Mouse (Mus musculus) kidney, adult 8-10 months (tissue): Measurements from ENCODE around the gene 4931428F04Rik.
A peak's percentile ranks its signal among the peaks of the same experiment; 100 is the strongest.

Experiments
- DNase-seq, 2 experiments: peaks; one replicate each; pipeline ENCODE4 v3.0.0; 2022

4931428F04Rik gene

DNA sequence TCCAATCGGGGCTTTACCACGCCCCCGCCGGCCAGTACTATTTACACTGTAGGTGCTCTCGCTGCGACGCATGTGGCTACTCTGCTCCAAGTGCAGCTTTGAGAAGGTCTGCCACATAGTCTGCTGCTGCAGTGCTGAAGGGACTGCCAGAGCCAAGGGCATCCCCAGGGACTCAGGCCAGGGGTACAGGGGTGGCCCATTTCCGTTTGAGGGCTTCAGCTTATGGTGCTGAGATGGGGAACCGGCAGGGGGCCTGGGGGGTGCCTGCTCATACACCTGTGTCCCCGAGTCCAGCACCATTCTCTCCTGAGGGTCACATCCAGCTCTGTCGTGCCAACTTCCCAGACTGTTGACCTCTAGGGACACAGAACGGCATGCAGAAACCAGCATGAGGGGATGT is 4.2 kb downstream of the 4931428F04Rik start:
- DNase-seq, result no peak

DNA sequence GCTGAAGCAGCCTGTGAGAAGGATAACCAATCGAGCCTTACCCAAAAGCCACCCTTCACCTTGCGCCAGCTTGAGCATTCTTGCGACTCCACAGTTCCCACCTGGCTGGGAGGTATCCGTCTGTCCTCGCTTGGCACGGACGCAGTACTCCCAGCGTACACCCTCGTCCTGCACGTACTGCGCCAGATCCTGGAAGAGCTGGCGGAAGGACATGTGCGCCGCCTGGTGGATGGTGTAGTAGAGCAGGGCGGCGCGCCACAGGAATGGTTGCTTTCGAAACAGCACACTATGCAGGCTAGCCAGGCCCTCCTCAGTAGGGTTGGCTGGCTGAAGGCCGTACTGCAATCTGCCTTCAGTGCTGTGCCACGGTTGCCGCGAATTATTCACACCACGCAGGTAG is 6.6 kb downstream of the 4931428F04Rik start:
- DNase-seq, result no peak

DNA sequence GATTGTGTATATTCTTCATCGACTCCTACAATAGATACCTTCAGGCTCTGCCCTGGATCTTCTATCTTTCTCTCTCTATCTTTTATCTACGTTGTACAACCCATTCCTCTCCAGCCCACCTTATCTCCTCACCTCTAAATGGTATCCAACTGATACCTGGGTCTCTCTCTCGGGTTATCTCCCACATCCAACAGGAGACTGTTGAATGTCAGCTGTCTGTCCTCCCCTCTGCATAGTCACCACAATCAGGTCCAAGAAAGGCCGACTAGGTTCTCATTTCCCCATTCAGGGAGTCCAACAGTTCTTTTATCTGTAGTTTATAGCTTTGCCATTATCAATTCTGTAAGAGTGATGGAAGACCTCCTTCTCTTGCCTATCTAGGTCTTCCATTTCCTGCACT is 7.4 kb downstream of the 4931428F04Rik start:
- DNase-seq, result no peak

DNA sequence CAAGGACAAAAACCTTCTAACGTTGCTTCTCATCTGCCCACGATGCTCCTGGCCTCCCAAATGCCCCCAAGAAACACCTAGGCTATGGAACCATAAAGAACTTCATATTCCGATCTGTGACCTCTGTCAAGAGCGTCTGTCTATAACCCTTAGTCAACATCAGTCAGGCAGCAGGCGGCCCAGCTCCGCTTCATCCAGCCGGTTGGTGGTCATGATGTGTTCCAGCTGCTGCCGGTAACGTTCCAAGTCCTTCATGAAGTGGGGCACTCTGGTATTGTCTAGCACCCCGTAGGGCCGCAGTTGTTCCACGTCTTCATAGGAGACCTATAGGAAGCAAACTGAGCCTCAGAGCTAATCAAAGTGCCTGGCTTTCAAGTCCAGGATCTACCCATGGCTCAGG is 7.8 kb downstream of the 4931428F04Rik start:
- DNase-seq, result no peak

DNA sequence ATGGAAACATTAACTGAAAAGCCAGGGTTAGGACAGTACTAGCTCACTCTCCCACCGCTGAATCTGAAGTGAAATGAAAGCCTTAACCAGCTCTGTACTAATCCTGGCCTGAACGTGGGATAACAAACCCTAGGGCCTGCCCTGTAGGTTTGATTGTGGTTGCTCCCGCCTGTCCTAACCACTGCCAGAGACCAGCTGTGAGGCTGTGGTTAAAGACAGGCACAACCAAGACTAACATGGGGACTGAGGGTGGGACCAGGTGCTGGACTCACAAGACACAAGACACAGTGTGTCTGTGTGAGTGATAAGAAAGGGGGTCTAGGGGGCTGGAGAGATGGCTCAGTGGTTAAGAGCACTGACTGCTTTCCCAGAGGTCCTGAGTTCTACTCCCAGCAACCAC is 9.1 kb downstream of the 4931428F04Rik start:
- no peak for DNase-seq

DNA sequence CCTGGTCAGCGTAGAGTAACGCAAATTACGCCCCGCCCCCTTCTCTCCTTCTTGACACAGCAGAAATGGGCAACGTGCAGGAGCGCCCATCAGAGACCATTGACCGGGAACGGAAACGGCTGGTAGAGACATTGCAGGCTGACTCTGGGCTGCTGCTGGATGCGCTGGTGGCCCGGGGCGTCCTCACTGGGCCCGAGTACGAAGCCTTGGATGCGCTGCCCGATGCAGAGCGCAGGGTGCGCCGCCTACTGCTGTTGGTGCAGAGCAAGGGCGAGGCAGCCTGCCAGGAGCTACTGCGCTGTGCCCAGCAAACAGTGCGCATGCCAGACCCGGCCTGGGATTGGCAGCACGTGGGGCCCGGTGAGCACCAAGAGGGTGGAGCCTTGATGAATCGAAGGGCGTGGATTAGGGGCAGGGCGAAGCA is 10.7 kb downstream of the 4931428F04Rik start:
- peak; percentile 90 to 92 for DNase-seq

DNA sequence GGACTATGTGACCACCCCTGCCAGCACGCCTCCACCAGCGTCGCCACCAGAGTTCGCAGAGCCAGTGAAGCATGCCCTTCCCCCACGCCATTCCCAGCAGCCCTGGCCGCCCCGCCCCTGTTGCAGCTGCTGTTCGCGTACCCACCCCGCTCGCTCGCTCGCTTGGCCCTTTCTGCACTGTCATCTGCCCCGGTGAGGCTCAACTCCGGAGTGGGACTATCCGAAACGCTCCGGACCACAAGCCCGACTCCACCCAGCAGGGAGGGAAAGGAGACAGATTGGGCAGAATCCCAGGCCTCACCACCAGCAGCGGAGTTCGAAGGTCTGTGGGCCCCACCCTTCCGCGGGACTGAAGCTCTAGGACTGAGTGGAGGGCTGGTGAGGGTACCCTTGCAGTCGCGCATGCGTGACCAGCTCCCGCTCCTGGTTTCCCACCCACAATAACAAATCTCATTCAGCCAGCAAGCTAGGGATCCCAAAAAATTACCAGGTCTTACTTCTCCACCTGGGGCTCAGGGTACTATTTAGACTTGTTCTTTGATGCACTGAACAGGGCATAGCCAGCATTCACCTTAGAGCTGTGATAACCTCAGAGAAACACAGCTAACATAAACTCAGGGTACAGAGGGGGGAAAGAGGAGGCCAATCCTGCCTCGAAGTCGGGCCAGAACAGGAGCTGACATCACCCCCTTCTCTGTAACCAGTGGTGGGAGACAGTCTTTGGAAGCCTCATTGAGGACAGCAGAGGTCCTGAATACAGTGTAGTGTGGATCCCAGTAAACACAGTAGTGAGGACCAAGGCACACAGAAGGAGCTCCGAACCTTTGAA is 13.2 kb downstream of the 4931428F04Rik start:
- DNase-seq, result peak in 1 of 2 experiments; percentile 39

DNA sequence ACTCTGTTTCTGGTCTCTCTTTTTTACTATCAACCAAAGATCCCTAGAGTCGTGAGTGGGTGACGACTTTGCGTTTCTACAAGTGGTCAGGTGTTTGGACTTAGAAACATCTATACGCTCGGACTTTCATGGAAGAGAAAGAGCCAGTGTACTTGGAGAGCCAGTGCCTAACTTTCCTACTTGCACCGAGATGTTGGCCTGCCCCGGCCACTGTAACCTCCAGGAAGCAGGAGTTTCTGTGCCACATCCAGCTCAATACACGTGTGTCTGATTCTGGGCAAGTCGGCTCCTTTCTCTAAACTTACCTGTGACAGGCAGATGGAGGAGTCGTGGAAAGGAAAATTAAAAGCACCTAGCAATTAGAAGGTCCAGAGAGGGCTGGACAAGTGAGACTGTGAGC is 13.8 kb downstream of the 4931428F04Rik start, which contains the start of gene Nol3:
TSS of gene Nol3 (plus strand) at position 301 of the 400 bp plus-strand sequence.
- DNase-seq, result no peak

DNA sequence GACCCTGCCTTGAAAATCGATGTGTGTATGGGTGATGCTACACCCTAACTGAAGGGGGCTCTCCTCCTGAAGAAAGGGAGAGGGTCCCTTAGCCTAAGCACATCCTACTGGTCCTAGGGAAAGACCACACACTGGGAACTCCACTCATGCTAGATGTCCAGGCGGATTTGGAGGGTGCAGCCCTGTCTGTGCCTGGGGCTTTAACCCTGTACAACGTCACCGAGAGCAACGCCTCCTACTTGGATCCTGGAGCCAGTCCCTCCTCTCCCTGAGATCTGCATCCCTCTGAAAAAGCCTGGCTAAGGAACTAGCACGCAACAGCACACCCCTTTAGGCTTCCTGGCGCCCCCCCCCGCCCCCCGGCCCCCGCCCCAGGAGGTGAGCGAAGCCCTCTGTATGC is 14.3 kb downstream of the 4931428F04Rik start:
- DNase-seq, result no peak

DNA sequence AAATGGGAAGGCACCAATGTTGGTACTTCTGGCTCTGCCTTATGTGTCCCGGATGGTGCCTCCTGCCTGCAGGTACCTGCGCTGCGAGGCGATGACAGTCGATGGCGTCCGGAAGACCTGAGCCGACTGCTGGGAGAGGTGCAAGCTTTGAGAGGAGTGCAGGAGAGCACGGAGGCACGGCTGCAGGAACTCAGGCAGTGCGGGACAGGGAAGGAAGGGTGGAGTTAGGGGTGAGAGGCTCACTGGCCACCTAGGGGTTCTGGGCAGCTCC is 18.8 kb downstream of the 4931428F04Rik start:
- DNase-seq, result no peak

DNA sequence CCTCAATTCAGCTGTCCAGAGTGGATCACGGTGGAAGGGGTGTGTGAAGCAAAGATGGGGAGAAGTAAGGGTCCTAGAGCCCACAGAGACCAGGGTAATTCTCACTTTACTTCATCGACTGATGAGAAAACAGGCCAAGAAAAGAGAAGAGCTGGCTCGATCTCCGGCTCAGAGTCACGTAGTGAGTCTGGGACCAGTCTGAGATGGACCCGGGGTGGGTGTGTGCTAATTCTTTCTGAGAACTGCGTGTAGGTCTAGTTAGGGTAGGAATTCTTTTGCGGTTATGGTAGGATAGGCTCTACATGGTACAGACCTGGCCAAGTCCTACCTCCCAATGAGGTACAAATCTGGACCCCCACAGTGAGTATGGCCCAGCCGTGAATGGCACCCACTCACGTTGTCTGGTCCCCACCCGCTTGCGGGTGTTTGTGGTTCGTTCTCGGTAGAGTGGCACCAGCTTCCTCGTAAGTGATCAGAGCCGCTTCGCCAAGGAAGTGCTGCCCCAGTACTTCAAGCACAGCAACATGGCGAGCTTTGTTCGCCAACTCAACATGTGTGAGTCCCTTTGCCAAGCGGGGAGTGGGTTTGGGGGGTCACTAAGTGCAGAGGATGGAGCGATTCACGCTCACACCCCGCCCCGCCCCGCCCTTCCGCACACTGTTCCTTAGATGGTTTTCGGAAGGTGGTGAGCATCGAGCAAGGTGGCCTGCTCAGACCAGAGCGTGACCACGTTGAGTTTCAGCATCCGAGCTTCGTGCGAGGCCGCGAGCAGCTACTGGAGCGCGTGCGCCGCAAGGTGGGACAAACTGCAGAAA is 19.4 kb downstream of the 4931428F04Rik start:
- DNase-seq, result no peak

DNA sequence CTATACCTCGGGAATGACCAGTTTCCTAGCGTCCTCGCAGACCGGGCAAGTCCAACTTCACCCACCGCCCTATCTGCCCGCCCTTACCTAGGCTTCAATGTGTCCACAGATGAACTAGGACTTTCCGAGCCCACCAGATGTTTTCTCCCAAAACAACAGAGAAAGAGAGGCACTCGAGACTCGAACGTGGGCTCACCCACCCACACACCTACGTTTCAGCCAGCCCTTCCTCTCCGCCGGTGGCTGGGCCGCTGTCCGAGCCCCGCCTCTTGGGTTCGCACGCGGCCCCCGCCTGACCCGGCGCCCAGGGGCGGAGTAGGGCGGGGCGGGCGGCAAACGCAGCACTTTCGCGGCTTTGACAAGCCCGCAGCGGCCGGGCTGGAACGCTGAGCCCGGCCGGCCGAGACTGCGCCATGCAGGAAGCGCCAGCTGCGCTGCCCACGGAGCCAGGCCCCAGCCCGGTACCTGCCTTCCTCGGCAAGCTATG is 20.2 kb downstream of the 4931428F04Rik start, which contains the start of gene Hsf4:
TSS of gene Hsf4 (plus strand) at position 341 of the 487 bp plus-strand sequence.
- peak; percentile 66 to 69 for DNase-seq

DNA sequence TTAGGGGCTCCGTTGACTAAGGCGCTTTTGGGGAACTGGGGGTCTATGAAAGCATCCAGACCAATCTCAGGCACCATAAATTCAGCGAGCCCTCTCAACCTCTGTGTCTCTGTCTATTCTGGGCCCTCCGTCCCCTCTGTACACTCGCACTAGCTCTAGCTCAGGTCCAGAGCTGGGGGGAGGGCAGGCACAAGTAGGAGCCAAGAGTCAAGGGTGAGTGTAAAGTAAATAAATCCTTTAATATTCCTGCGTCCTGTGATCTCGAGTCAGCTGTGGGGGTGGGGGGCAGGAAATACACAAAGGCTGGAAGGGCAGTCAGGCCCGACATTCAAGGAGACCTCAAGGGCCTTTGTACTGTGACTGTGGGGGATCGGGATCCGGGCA is 20.6 kb downstream of the 4931428F04Rik start:
- no peak for DNase-seq

DNA sequence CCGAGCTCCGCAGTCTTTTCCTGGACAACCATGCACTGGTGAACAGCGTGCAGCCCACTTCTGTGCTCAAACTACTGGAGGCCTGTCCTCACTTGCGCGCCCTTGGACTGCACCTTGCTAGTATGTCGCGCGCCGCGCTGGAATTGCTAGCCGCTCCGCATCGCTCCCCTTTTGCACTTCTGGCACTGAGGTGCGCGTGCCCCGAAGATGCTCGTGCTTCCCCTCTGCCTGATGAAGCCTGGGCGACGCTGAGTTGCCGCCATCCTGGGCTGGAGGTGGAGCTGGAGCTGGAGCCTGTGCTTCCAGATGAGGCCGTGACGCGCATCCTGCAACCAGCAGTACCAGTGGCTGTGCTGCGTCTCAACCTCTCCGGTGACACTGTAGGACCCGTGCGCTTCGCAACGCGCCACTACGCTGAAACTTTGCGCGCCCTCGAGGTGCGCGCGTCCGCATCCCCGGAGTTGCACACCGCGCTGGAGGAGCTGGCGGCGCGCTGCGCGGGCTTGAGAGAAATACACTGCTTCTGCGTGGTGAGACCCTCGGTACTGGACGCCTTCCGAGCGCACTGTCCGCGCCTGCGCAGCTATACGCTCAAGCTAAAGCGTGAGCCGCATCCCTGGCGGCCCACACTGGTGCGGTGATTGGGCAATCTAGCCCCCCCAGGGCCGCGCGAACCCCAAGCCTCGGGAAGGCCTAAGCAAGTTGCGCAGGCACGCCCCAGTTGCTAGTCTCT is 21.2 kb downstream of the 4931428F04Rik start:
- no peak for DNase-seq

DNA sequence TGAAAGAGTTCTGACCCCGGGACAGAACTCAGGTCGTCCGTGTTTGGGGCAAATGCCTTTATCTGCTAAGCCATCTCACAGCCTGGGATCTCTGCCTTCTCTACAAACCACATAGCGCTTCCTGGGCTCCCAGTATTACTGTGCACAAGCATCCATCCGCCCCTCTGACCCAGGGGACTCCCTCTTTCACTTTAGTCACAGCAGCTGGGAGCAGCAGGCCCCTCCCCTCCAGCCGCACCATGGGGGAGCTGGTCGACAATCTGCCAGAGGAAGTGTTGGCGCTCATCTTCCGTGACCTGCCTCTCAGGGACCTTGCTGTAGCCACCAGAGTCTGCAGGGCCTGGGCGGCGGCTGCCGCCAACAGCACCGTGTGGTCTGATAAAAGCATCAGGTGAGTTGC is 22.9 kb downstream of the 4931428F04Rik start:
- DNase-seq, result no peak

DNA sequence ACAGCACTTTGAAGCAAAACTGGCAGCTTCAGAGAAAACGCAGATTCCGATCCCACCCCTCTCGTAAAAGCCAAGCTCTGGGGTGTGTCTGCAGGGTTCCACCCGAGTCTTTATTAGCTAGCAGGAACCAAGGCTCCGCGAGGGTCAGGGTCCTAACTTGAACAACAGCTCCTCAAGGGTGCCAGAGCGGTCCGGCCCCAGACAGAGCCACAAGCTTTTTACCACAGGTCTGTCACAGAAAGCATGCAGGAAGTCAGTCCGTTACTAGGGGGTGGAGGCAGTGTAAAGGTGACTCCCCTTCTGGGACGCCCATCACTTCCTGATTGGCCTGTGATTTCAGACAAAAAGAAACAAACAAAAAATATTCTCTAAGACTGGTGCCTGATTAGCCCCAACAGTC is 24.5 kb downstream of the 4931428F04Rik start:
- peak in 1 of 2 experiments; percentile 36 for DNase-seq

DNA sequence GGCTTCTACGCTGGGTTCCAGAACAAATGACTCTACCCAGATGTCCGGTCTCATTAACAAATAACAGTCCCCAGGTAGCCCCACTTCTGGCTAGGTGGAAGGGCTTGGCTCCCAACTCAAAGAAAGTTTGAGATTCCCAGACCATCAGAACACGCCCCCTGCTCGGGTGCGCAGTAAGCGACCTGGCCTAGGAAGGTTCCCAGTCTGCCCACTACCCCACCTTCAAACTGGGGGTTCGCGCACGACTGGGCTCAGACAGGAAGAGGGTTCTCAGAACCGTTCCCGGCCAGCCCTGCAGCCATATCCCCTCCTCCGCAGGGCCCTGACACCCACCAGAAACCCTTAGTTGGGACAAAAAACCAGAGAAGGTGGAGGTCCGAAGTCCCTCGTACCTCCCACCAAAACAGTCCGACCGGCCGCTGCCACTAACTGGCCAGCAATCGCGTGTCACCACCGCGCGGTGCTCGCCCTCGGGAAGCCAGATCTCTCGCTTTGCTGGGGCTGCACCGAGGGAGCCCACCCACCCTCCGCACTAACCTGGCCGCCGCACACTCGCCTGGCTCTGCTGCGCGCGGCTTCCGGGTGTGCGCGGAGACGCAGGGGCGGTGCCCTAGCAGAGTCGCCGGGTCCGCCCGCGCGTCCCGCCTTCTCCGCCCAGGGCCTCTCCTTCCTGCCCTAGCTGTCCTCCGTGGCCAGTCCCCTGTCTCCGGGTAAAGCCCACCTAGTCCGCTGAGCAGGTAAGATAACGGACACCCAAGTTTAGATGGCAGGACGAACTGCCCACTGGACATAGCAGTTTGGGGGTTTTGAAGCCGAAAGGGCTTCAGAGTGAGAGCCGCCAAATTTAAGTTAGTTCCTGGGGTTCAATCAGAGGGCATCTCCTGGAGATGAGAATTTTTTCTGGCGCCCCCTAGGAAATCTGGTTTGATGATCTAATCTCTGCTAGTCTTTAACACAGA is 25.4 kb downstream of the 4931428F04Rik start, which contains the start of the genes Tradd and Fbxl8:
TSS of gene Tradd (minus strand) at position 586 of the 959 bp plus-strand sequence.
TSS of gene Fbxl8 (plus strand) at position 625 of the 959 bp plus-strand sequence.
- DNase-seq, result peak; percentile 60 to 75

DNA sequence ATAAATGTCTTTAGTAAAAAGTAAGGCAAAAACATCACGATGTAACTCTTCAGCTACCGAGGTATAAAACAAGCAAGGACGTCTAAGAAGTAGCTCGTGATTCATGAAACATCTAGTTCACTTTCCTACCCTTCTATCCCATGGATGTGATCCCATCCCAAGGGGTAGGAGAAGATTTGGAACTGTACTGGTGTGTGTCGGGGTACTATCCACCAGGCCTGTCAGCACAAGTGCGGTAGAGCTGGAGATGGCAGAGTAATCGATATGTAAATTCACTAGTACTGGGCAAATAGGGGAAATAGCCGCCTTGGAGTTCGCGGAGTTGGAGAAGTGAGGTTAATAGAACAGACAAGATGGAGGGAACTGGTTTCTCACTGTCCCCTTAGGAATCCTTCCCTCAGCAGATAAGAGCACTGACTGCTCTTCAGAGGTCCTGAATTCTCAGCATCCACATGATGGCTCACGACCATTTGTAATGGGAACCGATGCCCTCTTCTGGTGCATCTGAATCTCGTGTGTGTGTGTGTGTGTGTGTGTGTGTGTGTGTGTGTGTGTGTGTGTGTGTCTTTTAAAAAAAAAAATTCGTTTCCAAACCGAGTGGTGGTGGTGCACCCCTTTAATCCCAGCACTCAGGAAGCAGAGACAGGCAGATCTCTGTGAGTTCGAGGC is 26.3 kb downstream of the 4931428F04Rik start:
- no peak for DNase-seq

DNA sequence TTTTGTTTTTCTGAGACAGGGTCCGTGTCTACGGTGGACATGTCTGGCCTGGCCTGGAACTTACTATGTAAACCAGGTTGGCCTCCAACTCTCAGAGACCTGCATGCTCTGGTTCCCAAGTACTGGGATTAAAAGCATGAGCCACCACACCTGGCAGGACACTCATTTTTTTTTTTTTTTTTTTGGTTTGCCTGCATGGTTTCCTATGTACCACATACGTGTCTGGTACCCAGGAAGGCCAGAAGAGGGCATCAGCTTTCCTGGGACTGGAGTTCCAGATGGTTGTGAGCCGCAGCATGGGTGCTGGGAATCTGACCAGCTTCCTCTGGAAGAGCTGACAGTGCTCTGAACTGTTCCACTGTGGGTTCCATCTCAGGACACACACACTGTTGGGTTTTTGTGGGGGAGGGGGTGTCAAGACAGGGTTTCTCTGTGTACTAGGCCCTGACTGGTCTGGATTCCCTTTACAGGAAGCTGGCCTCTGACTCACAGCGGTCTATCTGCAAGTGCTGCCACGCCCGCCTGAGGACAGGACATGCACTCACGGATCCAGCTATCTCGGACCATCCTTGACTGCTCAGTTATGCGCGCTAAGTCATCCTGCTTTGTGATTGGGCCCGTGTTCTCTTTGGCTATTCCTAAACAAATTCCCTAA is 28.2 kb downstream of the 4931428F04Rik start:
- no peak for DNase-seq

DNA sequence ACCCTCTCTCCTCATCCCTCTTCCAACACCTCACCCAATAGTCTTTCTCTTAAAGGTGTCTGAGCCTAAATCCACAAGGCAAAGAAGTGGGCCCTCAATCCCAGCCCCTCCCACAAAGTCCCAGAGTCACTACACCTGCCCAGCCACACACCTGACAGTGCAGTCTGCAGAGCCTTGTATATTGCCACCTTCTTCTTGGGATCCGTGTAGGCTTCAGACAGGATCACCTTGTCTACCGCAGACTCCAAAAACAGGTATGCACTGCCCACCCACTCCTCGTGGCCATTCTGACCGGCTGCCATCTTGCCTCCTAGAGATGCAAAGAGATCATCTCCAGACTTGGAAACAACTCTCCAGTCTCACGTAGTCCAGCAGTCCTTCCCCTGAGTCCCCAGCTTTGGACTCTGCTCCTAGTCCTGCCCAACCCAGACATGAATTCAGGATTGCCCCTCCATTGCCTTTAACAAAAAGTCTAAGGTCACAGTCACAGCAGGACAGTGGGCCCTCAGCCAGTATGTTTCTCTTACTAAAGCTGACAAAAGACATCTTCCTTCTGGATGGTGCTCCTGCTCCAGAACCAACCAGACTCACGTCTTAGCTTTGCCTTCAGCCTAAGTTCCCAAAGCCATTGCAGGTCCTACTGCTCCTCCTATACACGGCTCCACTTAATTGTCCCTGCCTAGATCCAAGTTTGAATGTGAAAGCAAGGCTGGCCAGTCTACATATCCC is 29.1 kb downstream of the 4931428F04Rik start:
- no peak for DNase-seq
